Mouse (Mus musculus): ENCODE measurements around the gene Gm973.

DNA sequence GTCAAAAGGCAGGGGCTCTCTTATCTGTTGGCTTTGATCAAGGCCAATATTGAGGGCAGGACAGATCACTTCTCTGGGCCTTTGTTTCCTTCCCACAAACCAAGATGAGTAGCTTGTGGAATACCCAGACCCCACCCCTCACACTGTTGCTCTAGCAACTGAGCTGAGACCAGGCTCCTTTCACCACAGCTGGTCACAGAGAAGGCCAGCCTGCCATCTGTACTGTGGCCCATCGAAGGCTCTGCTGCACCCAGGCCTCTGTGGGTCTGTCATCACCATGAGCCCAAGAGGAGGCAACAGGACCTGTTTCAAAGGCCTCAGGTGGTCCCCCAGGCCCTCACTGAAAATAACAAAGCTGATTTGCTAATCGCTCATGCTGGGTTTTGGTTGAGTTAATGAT lies 99.0 kb downstream of the Gm973 start:
- no peak for TF ChIP-seq CTCF (IDR thresholded peaks at IDR 0.05; ENCODE audit: borderline replicate concordance, extremely low read depth, insufficient read depth, insufficient read length)
- no peak for TF ChIP-seq POLR2A (IDR thresholded peaks at IDR 0.05; ENCODE audit: borderline replicate concordance, extremely low read depth, insufficient read depth, insufficient read length, poor library complexity, severe bottlenecking)

Data from brain, embryonic 14.5 days (tissue).